Mouse (Mus musculus) cortical plate, adult 2 months (tissue): ENCODE measurements at regions not wholly inside any gene's neighbourhood (a gene's known extent, or its start where the extent isn't known, plus 50 kb on each side); places are given as distances from the start of the nearest gene placed in this dataset.

ENCODE experiments used
- H3K27ac ChIP-seq: fragments of 200-500 bp; 2 replicates; pipeline ENCODE4 v1.5.1; 2012; ENCODE audit warnings: low read length, control low read depth, inconsistent platforms; ENCODE audit not compliant: insufficient read depth
- H3K4me1 ChIP-seq: fragments of 200-500 bp; 2 replicates; pipeline ENCODE4 v1.6.1; 2011; ENCODE audit warnings: low read length; ENCODE audit not compliant: control insufficient read depth, insufficient read depth
- H3K4me3 ChIP-seq: fragments of 200-500 bp; 2 replicates; pipeline ENCODE4 v1.5.1; 2011; ENCODE audit warnings: mild to moderate bottlenecking, low read length, control low read depth; ENCODE audit not compliant: insufficient read depth
- CTCF ChIP-seq: fragments of 200-500 bp; IDR thresholded peaks from 2 replicates; pipeline ENCODE4 v1.5.1; 2011; ENCODE audit warnings: mild to moderate bottlenecking, control low read depth, low read length; ENCODE audit not compliant: insufficient read depth; ENCODE audit errors: extremely low read depth
- POLR2A ChIP-seq: fragments of 200-500 bp; IDR thresholded peaks from 2 replicates; pipeline ENCODE4 v1.6.1; 2011; ENCODE audit warnings: mild to moderate bottlenecking, low read length, control low read depth; ENCODE audit not compliant: insufficient read depth; ENCODE audit errors: extremely low read depth

DNA sequence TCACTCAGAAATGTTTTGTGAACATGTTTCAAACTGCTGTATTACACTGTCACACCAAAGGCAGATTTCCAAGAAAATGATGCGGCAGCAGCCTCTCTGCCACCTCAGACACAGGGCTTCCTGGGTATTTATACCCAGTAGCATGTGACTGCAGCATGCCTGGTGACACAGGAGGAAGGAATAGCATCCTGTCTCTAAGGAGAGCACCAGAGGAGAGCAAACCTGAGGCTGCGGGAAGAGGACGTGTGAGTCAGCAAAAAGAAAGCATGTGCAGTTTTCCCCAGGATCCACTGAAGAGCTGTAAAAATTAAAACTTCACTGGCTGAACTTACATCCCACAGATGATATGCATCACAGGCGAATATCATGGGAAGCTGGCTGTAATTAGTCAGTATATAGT, 83.2 kb upstream of the Fbxl4 start:
- no peaks in the 10 kb centered on the region; the same call in 1 of the 2 replicates for H3K4me1 ChIP-seq
- no peak overlapping the region for H3K4me3 ChIP-seq
- TF ChIP-seq POLR2A = no peak
- TF ChIP-seq CTCF = no peak
- no peak overlapping the region for H3K27ac ChIP-seq

DNA sequence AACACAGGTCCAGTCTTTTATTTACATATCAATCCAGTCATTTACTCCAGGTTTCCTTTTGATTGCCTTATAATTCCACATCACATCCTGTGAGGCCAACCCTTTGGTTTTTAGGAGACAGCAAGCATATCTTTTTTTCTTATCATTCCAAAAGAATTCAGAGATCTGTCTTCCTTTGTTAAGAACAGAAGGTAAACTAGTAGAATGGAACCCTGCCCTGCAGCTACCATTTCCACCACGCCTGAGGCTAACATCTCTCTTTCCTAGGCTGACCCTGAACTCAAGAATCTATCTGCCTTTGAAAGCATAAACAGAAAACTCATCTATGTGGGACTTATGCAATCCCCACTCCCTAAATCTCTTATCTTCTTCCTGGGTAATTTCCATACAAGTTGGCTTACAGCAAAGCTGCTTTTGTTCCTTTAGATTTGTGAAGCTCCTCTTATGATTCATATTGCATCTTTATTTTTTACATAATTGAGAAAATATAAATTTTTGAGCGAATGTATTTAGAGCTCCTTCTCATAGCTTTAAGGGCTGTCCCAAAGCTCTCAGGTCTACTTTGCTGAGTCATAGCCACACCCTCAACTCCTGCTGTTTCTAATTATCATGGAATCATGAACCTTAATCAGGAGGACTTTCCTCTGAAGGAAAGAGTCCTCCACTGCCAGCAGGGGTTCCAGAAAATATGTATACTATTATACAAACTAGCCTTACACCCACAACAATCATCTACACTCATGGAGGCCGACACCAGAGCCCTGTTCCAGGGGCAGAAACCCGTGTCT, 74.6 kb upstream of the Fbxl4 start:
- H3K27ac ChIP-seq = no peak overlapping the region
- no peaks in the 10 kb centered on the region for H3K4me1 ChIP-seq
- no peak overlapping the region for H3K4me3 ChIP-seq
- no peak for TF ChIP-seq POLR2A
- no peak for TF ChIP-seq CTCF

DNA sequence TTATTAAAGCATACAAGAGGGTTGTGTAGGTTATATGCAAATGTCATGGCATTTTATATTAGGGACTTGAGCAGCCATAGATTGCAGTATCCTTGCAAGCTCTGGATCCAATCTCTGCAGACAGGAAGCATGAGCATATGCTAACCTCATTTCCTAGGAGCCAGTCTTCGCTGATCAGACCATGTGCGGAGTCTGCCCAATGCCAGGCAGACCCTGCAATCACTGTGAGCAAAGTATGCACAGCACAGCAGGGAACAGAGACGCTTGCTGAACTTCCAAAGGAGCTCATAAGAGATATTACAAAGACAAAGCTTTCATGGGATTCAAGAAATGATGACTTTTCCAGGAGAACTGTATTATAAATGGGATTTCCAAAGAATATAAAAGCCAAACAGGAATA, 65.2 kb upstream of the Fbxl4 start:
- TF ChIP-seq POLR2A (no peak), CTCF (no peak)
- Histone ChIP-seq H3K27ac (no peak overlapping the region), H3K4me3 (no peak overlapping the region), H3K4me1 (no peaks in the 10 kb centered on the region)

DNA sequence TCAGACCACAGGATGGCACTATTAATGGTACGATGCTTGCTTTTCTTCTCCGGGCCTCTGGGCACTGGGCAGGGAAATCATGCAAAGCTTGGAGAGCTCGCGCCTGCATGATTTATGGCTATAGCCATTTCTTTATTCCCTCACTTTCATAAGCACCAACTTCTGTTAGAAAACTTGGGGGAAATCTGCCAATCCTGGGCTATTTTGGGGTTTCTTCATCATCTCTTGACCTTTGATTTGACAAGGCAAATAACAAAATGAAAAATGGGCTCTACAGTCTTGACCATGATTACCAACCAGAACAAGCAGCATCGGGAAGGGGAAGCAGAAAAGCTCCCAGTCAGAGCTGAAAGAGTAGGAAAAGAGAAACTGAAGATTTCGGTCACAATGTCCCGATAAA, 57.1 kb upstream of the Fbxl4 start:
- H3K27ac ChIP-seq = no peak overlapping the region
- H3K4me3 ChIP-seq = no peak overlapping the region
- no peak for TF ChIP-seq CTCF
- TF ChIP-seq POLR2A = no peak
- no peaks in the 10 kb centered on the region; the same call in 1 of the 2 replicates for H3K4me1 ChIP-seq

DNA sequence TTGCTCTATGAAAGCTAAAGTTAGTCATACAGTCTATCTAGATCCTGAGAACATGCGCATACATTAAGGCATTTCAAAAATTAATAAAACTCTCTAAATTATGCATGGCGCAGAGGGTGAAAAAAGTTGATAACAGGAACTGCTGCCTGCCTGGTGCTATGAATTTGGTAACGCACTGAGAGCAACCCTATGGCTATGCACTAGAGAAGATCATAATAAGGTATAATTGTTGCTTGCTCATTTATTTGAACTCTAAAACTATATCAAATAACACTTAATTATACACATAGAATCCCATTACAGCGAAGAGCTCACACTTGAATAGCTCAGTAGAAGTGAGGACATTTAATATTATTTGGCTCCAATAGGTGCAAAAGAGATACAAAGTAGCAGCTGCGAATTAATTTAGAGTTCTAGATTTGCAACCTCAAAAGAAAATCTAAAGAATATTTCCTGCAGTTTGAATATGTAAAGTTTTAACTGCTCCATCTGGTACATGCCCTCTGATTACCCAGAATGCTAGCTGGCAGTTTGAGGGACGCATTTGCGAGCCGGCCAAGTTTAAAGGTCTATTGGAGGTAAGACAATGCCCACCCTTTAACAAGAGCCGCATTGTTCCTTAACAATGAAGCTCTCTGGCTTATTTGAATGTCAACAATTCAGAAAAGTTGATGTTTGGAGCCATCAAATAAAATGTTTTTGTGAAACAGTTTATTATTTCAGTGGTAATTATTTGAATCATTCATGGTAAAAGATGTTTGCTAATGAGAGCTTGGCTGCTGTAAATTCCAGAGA, 56.0 kb upstream of the Fbxl4 start:
- Histone ChIP-seq H3K4me3 (no peak overlapping the region), H3K4me1 (no peaks in the 10 kb centered on the region; the same call in 1 of the 2 replicates), H3K27ac (no peak overlapping the region)
- no peak for TF ChIP-seq CTCF

DNA sequence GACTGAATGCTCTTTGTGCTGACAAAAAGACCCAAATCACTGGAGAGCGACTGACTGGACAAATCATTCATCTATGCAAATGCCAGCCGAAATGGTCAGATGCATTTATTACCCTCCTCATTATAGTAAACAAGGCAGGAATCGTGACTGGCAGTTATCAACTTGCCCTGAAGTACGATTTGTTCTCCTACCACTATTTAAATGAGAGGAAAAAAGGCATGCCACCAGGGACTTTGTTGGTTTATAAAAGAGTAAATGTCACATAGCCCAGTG, 55.5 kb upstream of the Fbxl4 start:
- TF ChIP-seq POLR2A (no peak), CTCF (no peak)
- no peaks in the 10 kb centered on the region; the same call in 1 of the 2 replicates for H3K4me1 ChIP-seq
- H3K27ac ChIP-seq = no peak overlapping the region
- H3K4me3 ChIP-seq = no peak overlapping the region

DNA sequence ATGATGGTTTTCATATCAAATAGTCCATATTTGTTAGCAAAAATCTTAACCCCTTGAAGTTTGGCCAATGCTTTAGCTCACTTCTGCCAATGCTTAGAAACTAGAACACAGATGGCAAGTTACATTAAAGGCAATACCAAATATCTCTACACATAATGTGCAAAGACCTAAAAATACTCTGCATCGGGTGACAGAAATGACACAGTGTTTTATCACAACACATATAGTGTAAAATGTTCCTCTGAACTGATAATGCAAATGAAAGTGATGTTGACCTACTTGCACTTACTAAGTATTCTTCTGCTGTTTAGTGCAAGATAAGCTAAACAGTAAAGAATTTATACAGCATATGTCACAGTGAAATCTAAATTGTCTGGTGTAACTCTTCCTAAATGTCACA, 55.1 kb upstream of the Fbxl4 start:
- Histone ChIP-seq H3K27ac (no peak overlapping the region), H3K4me3 (no peak overlapping the region), H3K4me1 (no peaks in the 10 kb centered on the region; the same call in 1 of the 2 replicates)
- TF ChIP-seq CTCF = no peak
- no peak for TF ChIP-seq POLR2A
